Comparison of ENCODE assay signal across 13 mouse cellular contexts in genomic region chr5:80855034-80855433, GRCm38 (mm10).
"Had no signal": no experiment of that assay in that cellular context is flagged by ENCODE, and none has a peak within 500 bp of the region (broad histone marks: within the 10 kb centered on the region; RNA-seq: fewer than 3 reads in every experiment).

No protein-coding gene starts in this region.

- H3K4me1 ChIP-seq: kidney, embryonic 15.5 days; limb, embryonic 15.5 days; liver, embryonic 12.5 days; neural tube, embryonic 13.5 days had no signal

- ATAC-seq: liver, embryonic 12.5 days had no signal

- DNase-seq: kidney, adult 2 months; kidney, postnatal 14 days; lung, embryonic 14.5 days; lung, postnatal 10 days; midbrain, embryonic 14.5 days; thymus, postnatal 4 days had no signal

- H3K4me2 ChIP-seq: kidney, embryonic 15.5 days; limb, embryonic 15.5 days; liver, embryonic 12.5 days; lung, embryonic 14.5 days; neural tube, embryonic 13.5 days had no signal

- H3K27me3 ChIP-seq: kidney, embryonic 15.5 days; limb, embryonic 15.5 days; liver, embryonic 12.5 days; neural tube, embryonic 13.5 days had no signal

- H3K9me3 ChIP-seq: kidney, embryonic 15.5 days; limb, embryonic 15.5 days; liver, embryonic 12.5 days; neural tube, embryonic 13.5 days had no signal

- H3K9ac ChIP-seq: kidney, embryonic 15.5 days; limb, embryonic 15.5 days; liver, embryonic 12.5 days; lung, embryonic 14.5 days; neural tube, embryonic 13.5 days had no signal

- H3K27ac ChIP-seq: kidney, embryonic 15.5 days; left cerebral cortex, adult 2 months; limb, embryonic 15.5 days; liver, embryonic 12.5 days; macrophage; neural tube, embryonic 13.5 days; stomach, postnatal 0 days had no signal

- H3K4me3 ChIP-seq: kidney, embryonic 15.5 days; left cerebral cortex, adult 2 months; limb, embryonic 15.5 days; liver, embryonic 12.5 days; neural tube, embryonic 13.5 days had no signal

- H3K36me3 ChIP-seq: kidney, embryonic 15.5 days; limb, embryonic 15.5 days; liver, embryonic 12.5 days; neural tube, embryonic 13.5 days had no signal
